Mouse (Mus musculus): ENCODE results near the gene Areg.

- TF ChIP-seq POLR2A (IDR thresholded peaks at IDR 0.05; ENCODE audit: extremely low read depth, insufficient read depth, low read length) (no peak), CTCF (IDR thresholded peaks at IDR 0.05; ENCODE audit: low read depth, low read length) (no peak)
These were observed 25.4 kb upstream of the Areg start for GRCm38 (mm10) chr5:91113967-91114366.
